Mouse (Mus musculus) fibroblast of lung, adult 2 months (primary cell): Measurements from ENCODE around the gene Yaf2.
A peak's percentile ranks its signal among the peaks of the same experiment; 100 is the strongest.
"Not testable (repeated sequence)": the region's sequence is repeated elsewhere in the genome, so short reads cannot be mapped to it uniquely, and the experiment has no call there.

Source experiments
- DNase-seq: peaks from one replicate; pipeline ENCODE4 v3.0.0-alpha.2; 2011; ENCODE audit warnings: low read depth

Yaf2 gene

DNA sequence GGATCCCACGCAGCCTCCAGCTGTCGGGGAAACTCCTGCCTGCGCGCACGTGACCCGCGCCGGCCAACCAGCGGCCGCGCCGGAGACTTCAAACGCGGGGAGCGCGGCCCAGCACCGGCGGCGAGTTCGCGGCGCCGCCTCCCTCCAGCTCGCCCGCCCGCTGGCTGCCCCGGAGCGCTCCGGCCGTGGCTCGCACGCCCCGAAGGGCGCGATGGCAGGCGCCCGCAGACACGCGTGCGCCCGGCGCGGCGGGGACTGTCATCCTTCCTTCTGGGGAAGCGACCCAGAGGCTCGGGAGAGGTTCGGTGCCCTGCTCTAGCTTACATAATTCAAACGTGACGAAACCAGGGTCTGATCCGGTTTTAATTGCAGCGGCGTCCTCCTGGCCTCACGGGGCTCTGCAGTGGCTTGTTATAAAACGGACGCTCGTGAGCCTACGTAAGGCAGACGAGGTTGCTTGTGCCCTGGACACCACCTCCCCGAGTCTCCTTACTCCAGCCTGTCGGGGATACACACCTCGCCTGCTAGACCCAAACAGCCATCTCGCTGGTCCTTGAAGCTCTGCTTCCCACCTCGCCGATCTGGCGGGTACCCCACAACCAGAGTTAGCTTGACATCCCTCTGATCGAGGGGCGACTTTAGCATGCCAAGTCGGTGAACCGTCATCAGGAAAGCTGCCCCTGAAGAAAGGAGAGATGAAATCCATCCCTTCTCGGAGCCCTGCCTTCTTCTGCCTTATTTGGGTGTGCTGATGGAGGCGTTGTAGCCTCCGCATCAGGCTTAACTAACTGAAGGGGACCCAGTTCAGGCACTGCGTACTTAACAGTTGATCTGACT lies at the start of gene Yaf2:
Yaf2 (minus strand) TSS at position 11 of the 837 bp plus-strand sequence.
- DNase-seq: peak; percentile 52

DNA sequence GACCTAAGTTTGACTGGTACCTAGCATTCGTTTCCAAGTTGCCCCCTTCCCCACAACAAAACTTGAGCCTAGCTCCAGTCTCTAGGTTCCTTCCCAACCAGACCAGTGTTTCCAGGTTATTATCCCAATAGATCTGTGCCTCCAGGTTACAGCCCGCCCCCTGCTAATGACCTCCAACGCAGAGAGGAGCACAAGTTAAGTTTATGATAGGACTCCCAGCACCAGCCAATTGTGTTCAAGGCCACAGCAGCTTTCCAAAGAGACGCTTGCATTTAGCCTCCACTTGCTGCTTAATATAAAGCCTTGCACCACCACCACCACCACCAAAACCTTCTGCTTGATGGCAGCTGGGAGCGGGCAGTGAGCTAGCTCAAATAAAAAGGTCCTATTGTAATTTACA lies 44.6 kb upstream of the Yaf2 start:
- DNase-seq: no peak

DNA sequence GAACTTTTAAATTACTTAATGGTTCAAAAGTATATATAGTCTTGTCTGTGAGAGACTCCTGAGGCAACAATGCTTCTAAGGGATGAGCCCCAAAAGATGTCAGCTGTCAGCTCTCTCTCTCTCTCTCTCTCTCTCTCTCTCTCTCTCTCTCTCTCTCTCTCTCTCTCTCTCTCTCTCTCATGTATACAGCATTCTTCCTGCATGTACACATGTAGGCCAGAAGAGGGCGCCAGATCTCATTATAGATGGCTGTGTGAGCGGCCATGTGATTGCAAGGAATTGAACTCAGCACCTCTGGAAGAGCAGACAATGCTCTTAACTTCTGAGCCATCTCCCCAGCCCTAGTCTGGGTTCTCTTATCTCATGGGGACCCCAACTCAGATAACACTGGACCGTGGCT lies 42.4 kb upstream of the Yaf2 start:
- DNase-seq: no peak

DNA sequence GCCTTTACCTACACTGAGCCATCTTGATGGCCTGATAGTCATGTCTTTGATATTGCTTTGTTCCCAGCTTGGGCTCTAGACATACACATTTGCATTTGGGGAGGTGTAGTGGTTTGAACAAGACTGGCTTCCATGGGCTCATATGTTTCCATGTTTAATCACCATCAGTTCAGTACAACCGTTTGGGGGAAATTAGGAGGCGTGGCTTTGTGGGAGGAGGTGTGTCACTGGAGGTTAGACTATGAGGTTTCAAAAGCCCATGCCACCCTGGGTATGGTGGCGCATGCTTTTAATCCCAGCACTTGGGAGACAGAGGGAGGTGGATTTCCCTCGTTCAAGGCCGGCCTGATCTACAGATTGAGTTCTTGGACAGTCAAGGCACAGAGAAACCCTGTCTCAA lies 39.0 kb upstream of the Yaf2 start:
- no peak for DNase-seq

DNA sequence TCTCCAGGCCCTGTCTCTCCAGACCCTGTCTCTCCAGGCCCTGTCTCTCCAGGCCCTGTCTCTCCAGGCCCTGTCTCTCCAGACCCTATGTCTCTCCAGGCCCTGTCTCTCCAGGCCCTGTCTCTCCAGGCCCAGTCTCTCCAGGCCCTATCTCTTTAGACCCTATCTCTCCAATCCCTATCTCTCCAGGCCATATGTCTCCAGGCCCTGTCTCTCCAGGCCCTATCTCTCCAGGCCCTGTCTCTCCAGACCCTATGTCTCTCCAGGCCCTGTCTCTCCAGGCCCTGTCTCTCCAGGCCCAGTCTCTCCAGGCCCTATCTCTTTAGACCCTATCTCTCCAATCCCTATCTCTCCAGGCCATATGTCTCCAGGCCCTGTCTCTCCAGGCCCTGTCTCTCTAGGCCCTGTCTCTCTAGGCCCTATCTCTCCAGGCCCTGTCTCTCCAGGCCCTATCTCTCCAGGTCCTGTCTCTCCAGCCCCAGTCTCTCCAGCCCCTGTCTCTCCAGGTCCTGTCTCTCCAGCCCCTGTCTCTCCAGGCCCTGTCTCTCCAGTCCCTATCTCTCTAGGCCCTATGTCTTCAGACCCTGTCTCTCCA lies 35.9 kb upstream of the Yaf2 start:
- not testable (repeated sequence) for DNase-seq

DNA sequence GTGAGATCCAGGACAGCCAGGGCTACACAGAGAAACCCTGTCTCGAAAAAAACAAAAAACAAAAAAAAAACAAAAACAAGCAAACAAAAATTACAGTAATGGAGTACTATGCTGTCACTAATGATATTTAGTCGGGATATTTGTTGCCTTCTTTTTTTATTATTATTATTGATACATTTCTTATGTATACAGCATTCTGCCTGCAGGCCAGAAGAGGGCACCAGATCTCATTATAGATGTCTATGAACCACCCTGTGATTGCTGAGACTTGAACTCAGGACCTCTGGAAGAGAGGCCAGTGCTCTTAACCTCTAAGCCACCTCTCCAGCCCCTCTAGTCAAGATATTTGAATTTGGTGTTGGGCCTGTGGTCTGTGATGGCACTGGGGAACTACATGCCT lies 35.1 kb upstream of the Yaf2 start:
- no peak for DNase-seq

DNA sequence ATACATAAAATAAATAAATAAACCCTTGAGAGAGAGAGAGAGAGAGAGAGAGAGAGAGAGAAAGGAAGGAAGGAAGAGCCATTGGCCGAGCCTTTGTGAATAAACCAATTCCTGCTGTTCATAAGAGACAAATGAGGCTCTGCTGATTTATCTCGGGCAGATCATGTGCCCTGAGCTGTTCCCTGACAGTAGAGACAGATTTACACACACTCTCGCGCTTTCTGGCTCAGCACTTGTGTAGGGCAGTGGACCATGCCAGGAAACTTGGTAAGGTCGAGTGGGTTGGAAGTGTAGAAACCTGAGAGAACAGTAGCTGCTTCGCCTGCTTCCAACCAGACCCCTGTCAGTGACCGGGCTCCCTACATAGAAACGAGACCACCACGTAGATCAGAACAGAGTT lies 31.8 kb upstream of the Yaf2 start:
- DNase-seq: no peak

DNA sequence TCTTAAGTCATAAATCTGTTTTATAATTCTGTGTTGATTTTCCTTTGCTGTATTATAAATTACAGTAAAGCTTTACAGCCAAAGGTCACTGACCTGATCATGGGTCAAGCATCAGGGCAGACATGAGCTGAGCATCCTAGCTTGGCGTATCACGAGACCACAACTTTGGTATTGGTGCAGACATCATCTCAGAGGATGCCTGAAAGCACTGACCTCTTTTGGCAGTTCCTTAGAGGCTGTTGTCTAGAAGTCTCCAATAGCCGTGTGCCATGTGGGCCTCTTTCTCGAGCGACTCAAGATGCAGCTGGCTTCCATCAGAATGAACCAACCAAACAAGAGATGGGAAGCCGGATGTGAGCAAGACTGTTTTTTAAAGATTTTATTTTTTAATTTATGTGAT lies 28.8 kb upstream of the Yaf2 start:
- no peak for DNase-seq

DNA sequence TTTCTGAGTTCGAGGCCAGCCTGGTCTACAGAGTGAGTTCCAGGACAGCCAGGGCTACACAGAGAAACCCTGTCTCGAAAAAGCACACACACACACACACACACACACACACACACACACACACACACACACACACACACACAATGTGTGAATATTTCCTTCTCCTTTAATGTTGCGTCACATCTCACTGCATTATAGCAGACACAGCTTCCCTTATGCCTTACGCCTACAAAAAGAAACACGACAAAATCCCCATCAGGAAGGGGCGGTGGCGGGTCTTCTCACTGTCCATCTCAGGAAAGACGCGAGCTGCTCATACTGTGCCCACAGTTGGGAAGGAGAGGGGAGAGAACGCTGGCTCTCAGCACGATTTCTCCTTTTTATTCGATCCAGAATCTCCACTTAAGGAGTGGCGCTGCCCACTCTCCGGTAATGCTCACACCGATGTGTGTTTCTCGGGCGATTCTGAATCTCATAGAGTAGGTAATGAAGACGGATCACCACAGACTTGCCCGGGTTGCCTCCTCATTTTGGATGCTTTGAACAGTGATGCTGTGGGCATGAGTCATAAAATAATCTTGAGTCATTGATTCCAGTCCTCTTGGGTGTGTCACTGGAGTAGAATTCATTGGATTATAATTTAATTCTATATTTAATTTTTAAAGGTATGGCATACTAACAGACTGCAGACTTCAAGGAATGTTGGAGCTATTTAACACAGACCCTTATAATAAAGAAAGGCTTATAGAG lies 21.8 kb upstream of the Yaf2 start:
- DNase-seq: no peak

DNA sequence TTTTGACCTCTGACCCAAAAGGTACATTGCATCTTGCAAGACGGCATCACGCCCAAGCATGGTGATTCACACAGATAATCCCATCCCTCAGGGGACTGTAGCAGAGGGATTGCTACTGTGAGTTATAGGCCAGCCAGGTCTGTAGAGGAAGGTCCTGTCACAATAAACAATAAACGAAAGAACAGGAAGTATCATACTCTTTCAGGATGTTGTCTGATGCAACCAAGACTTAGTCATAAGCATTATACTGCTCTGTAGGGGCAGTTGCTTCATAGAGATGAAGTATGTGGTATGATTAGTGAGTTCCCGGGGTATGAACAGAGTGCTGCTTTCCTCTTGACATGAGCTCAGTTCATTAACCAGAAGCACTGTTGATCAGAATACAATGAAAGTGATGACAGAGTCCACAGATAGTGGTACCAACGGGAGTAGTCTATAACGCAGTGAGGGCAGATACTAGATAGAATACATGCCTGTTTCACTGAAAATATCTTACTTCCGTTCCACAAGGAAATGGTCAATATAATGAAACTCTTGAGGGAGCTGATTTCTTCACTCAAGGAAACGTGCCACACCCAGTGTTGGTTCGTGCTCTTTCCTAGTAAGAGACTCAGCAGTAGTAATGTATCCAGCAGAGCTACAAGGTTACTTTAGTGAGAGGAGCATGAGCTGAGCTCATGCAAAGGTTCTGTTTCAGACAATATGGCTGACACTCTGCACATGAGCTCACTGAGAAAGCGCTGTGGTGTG lies 4.1 kb upstream of the Yaf2 start:
- no peak for DNase-seq

DNA sequence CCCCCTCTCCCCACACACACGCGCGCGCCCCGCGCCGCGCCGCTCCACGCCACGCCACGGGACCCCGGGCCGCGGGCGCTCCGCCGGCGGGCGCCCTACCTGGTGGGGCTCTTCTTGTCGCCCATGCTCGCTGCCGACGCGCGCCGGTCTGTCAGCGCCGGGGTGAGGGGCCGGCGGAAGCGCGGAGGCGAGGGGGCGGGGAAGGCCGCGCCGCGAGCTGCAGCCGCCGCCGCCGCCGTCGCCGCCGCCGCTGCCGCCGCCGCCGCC lies 144 bp downstream of the Yaf2 start:
- no peak for DNase-seq

DNA sequence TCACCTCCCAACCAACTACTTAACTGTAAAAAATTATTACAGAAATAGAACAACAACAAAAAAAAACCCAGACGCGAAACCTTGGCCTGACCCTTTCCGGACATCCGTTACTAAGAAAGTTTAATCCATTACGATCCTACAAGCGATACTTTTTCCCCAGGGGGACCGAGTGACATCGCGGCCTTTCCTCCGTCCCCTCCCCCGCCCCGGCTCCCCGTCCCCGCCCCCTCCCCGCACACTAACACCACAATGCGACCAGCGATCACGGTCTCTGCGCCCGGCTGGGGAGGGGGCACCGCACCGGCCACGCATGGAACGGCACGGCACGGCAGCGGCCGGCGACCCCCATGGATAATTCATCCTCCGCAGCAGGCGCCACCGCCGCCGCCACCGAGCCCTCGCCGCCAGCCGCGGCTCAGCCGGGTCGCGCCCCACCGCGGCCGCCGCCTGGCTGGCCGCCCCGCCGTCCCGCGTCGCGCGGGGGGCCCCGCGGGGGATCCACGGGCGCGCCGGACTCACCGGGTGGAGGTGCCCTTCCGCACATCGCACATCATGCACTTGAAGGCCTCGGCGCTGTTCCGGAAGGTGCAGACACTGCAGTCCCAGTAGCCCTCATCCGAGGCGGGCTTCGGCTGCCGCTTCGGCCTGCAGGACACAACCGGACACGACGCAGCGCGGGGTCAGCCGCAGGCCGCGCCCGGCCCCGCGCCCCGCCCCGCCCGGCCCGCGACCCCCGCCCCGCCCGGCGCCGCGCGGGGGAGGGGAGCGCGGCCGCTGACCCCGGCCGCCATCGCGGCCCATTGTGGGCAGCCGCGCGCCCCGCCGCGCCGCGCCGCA lies 696 bp downstream of the Yaf2 start:
- no peak for DNase-seq

DNA sequence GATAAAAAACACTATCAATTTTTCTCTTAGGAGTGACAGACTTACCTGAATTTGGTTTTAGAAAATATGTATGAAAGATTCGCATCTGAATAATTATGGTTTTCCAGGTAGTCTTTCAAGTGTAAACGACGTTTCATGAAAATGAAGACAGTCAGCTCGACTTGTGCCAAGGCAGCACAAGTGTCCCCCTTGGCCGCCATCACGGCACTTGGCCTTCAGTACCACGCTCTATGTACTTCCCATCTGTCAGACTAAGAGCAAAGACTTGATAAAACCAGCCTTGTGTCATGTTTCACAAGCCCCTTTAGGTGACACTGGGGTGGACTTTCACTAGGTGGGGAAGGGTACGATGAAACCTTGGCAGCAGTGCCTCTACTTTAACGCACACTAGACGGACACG lies 5.5 kb downstream of the Yaf2 start:
- no peak for DNase-seq

DNA sequence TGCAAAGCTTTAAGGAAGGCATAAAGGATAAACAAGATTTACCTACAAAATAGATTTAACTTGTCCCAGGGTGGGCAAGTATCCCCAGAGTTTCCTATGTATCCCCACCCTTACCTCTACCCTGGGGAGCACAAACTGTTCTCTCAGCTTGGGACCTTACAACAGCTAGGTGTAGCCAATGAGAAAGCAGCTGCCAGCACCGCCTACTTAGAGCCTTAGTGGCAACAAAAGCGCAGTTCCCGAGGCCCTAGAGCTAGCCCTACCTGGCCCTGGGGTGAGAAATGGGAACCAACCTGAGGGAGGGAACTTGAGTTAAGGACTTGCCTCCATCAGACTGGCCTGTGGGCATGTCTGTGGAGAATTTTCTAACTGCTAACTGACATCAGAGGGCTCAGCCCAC lies 9.5 kb downstream of the Yaf2 start:
- DNase-seq: no peak

DNA sequence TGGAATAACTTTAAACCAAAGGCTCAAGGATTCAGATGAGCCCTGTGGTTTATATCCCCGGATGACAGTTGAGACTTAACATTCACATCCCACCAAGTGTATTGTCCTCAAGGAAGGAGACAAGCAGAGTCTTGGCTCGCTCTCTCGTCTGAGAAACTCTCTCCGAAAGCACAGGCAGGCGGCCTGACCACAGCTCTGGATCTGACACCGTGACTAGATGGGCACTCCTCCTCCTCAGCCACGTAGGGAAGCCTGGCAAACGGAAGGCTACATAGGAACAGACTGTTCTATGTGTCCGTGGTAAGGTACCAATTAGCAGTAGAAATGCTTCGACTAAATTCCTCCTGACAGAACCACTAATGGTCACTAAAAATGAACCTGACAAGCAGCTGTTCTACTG lies 10.1 kb downstream of the Yaf2 start:
- DNase-seq: no peak

DNA sequence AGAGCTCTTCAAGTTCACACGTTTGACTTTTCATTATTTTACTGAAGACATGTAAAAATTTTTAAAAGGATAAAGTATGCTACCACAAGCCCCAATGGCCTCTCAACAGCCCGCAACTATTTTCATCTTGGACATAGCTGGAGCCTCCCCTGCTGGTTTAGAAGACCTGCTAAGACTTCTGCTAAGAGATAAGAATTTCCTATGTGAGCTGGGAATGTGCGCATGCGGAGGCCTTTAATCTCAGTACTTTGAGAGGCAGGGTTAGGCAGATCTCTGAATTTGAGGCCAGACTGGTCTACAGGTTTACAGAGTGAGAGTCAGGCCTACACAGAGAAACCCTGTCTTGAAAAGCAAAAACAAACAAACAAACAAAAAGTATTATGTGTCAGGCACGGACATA lies 11.4 kb downstream of the Yaf2 start:
- DNase-seq: no peak

DNA sequence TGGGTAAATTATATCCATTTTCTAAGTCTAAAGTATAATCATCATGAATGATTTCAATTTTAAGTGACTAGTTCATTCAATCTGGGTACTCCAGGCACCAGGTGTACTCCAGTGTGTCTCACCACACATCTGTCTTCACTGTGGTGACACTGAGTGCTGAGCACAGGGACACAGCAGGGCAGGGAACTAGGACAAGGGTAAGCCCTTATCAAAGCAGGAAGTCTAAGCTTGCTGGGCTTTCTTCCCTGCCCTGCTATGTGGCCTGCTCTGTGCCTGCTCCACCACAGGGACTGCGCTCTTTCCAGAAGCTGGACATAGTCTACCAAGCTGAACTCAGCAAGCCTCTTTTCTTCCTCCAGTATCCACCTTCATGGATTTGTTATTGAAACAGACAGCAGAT lies 18.0 kb downstream of the Yaf2 start:
- DNase-seq: no peak

DNA sequence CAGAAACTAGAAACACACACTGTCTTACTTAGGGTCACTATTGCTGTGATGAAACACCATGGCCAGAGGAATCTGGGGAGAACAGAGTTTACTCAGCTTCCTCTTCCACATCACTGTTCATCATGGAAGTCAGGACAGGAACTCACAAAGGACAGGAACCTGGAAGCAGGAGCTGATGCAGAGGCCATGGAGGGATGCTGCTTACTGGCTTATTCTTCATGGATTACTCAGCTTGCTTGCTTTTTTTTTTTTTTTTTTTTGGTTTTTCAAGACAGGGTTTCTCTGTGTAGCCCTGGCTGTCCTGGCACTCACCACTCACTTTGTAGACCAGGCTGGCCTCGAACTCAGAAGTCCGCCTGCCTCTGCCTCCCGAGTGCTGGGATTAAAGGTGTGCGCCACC lies 26.4 kb downstream of the Yaf2 start:
- DNase-seq: not testable (repeated sequence)

DNA sequence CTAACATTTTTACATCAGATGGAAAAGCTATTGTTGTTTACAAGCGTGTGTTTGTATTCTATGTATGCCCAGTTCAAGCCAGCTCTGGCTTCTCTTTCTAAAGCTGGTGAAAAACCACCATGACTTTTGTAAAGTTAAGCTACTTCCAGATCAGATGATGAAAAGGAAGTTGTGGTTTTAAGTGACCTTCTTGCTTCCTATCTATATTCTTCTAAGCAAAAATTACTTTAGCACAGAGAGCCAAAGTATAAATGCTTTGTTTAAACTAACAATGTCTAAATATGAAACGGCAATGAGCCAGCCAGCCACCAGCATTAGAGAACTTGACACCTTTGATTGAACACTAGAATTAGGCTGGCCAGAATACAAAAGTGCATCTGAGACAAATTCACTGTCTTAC lies 38.5 kb downstream of the Yaf2 start:
- DNase-seq: no peak

DNA sequence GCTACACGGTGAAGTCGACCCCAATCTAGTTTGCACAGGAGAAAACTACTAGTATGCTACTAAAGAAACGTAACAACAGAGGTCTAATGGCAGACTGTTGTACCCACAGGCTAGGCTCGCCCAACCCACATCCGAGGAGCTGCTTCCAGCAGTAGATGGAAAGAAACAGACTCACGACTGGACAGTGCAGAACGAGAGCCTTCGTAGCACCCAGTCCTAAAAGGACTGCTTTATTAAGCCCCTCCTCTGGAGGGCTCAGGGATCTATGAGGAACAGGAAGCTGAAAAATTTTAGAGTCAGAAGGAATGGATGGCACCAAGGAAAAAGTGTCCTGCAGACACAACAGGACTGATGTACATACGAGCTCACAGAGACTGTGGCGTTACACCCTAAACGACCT lies 42.3 kb downstream of the Yaf2 start:
- DNase-seq: no peak

DNA sequence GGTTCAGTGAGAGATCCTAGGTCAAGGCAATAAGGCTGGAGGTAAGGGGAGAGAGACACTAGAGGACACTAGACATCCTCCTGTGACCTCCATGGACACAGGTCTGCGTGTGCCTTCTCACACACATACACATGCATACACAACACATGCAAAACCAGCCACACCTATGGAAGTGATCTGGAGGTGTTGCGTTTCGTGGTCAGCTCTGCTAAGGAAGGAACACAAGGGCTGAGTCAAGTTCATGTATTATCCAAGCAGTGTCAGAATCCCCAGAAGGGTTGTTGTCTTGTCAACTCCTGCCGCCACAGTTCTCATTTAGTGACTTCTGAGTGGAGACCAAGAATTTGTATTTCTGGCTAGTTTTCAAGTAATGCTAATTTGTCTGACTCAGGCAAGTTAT lies 48.4 kb downstream of the Yaf2 start:
- no peak for DNase-seq

DNA sequence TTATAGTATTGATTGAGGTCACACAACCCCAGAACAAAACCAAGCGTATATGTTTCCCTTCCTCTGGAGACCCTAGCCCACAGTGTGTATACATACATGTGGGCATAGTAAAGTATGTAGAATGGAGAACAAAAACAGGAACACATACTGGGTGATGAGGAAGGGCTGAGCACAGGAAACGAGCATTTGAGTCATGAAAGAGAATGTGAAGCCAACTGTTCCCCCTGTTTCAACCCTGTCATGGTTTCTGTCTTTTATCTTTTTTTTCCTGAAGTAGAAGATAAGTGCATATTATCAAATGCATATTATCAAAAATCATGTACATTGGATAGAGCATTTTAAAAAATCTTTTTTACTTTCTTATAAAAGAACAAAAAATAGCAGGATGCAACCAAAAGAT lies 49.1 kb downstream of the Yaf2 start:
- no peak for DNase-seq
